Mouse (Mus musculus): ENCODE data around the gene Nrp2. TPM values are rescaled to one million over a fixed set of nuclear protein-coding genes. Genes with fewer than 3 reads are reported as not detected.

Nrp2 gene
- total and polyA plus RNA-seq, 2 experiments from 2014 or later, result 5.2 to 20.2 TPM

DNA sequence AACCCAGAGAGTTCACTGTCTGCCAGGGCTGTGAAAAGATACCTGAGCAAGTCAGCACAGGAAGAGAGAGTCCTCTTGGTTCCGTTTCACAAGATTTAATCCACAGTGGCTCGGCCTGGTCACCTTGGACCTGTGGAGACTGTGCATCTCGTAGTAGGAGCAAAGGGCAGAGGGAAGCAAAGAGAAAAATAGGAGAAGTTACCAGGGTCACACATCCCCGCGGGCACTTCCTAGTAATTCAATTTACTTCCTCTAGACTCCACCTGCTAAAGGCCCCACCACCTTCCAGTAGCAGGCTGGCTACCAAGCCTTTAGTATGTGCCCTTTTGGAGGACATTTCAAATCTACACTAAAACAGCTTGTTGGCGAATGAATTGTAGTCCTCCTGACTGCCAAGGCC lies 11.9 kb upstream of the Nrp2 start:
- no peaks in the 10 kb centered on the region for H3K9me3 ChIP-seq (replicated peaks; ENCODE audit: control insufficient read depth, low read length)
- no peak overlapping the region for H3K27ac ChIP-seq (ENCODE audit: low read depth)
- no peaks in the 10 kb centered on the region for H3K36me3 ChIP-seq (replicated peaks; ENCODE audit: control insufficient read depth, insufficient read depth, low read length)
- WGBS, result 86% methylated on average over 6 of the region's 6 CpGs
- no peaks in the 10 kb centered on the region for H3K4me1 ChIP-seq (ENCODE audit: control insufficient read depth, insufficient read depth)
- no peak overlapping the region for H3K9ac ChIP-seq (replicated peaks; ENCODE audit: low read depth, low read length)
- H3K27me3 ChIP-seq (ENCODE audit: control insufficient read depth, insufficient read depth, low read length), result no peaks in the 10 kb centered on the region
- TF ChIP-seq CTCF (IDR thresholded peaks at IDR 0.05; ENCODE audit: low read depth) (no peak), EP300 (IDR thresholded peaks at IDR 0.05; ENCODE audit: low read depth) (no peak)
- no peak overlapping the region for H3K4me2 ChIP-seq (ENCODE audit: low read depth, low read length)
- DNase-seq (ENCODE audit: low spot score) (no peak), ATAC-seq (ENCODE audit: insufficient read depth, low read depth) (no peak)
- H3K4me3 ChIP-seq (ENCODE audit: low read depth, low read length), result no peak overlapping the region

DNA sequence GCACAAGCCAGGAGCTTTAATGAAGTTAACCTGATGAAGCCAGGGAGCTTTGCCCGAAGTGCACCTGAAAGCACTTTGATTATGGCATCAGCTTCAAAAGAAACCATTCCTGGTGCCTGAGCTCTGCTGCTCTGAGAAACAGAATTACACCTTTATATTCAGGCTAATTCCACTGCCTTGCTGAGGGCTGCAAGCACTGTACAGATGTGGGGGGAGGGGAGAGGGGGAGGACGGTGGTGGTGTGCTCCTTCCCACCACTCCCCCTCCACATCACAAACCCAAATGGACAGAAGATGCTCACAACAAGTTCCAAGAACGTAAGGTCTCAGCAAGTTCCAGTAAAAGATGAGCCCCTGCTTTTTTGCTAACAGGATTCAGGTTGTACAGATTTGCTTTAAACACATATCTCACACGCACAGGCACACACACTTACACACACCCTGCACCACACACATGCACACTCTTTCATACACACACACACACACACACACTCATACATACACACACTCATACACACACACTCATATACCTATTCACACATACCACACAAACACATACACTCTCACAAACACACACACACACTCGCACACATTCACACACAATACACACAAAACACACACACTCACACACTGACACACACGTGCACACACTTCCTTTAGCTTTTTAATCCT lies 6.6 kb upstream of the Nrp2 start:
- DNase-seq (ENCODE audit: low spot score) (no peak), ATAC-seq (ENCODE audit: insufficient read depth, low read depth) (no peak)
- H3K9me3 ChIP-seq (replicated peaks; ENCODE audit: control insufficient read depth, low read length), result no peaks in the 10 kb centered on the region
- TF ChIP-seq CTCF (IDR thresholded peaks at IDR 0.05; ENCODE audit: low read depth), result no peak
- no peak for TF ChIP-seq EP300 (IDR thresholded peaks at IDR 0.05; ENCODE audit: low read depth)
- H3K4me2 ChIP-seq (ENCODE audit: low read depth, low read length), result peak overlapping the region; percentile 21; the same call in 1 of the 2 replicates
- peak overlapping the region; percentile 9; the same call in 1 of the 2 replicates for H3K4me3 ChIP-seq (ENCODE audit: low read depth, low read length)
- H3K27ac ChIP-seq (ENCODE audit: low read depth), result no peak overlapping the region
- peaks cover 2% of the 10 kb centered on the region; the same call in 1 of the 2 replicates for H3K27me3 ChIP-seq (ENCODE audit: control insufficient read depth, insufficient read depth, low read length)
- no peaks in the 10 kb centered on the region for H3K36me3 ChIP-seq (replicated peaks; ENCODE audit: control insufficient read depth, insufficient read depth, low read length)
- H3K9ac ChIP-seq (replicated peaks; ENCODE audit: low read depth, low read length), result no peak overlapping the region
- 0 out of 2 replicates have a peak, but pooled peaks cover 2% of the 10 kb centered on the region for H3K4me1 ChIP-seq (ENCODE audit: control insufficient read depth, insufficient read depth)
- WGBS, result 46% methylated on average over 6 of the region's 6 CpGs

DNA sequence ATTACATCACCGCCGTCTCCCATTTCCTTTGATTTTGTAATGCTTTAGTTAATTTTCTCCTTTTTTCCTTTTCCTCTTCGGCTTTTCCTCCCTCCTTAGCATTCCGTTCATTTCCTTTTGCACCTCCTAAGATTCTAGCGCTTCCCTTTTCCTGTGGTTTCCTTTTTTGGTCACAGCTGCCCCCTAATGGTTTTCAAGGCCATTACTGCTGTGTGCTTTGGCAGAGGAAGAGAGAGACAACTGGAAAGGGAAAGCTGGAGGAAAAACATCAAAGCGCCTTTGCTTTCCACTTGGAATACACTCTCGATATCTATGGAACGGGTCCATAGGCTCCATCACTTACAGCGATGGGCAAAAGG lies 6.1 kb upstream of the Nrp2 start:
- 14% methylated on average over 9 of the region's 9 CpGs for WGBS
- H3K36me3 ChIP-seq (replicated peaks; ENCODE audit: control insufficient read depth, insufficient read depth, low read length), result no peaks in the 10 kb centered on the region
- peaks cover 6% of the 10 kb centered on the region; the same call in 1 of the 2 replicates for H3K27me3 ChIP-seq (ENCODE audit: control insufficient read depth, insufficient read depth, low read length)
- ATAC-seq (ENCODE audit: insufficient read depth, low read depth), result no peak
- H3K4me1 ChIP-seq (ENCODE audit: control insufficient read depth, insufficient read depth), result 0 out of 2 replicates have a peak, but pooled peaks cover 2% of the 10 kb centered on the region
- peak overlapping the region; percentile 21; the same call in 1 of the 2 replicates for H3K4me2 ChIP-seq (ENCODE audit: low read depth, low read length)
- peak; percentile 84 for DNase-seq (ENCODE audit: low spot score)
- peak overlapping the region; percentile 9; the same call in 1 of the 2 replicates for H3K4me3 ChIP-seq (ENCODE audit: low read depth, low read length)
- no peak overlapping the region for H3K9ac ChIP-seq (replicated peaks; ENCODE audit: low read depth, low read length)
- no peaks in the 10 kb centered on the region for H3K9me3 ChIP-seq (replicated peaks; ENCODE audit: control insufficient read depth, low read length)
- TF ChIP-seq CTCF (IDR thresholded peaks at IDR 0.05; ENCODE audit: low read depth) (peak; percentile 91), EP300 (IDR thresholded peaks at IDR 0.05; ENCODE audit: low read depth) (no peak)
- H3K27ac ChIP-seq (ENCODE audit: low read depth), result no peak overlapping the region

DNA sequence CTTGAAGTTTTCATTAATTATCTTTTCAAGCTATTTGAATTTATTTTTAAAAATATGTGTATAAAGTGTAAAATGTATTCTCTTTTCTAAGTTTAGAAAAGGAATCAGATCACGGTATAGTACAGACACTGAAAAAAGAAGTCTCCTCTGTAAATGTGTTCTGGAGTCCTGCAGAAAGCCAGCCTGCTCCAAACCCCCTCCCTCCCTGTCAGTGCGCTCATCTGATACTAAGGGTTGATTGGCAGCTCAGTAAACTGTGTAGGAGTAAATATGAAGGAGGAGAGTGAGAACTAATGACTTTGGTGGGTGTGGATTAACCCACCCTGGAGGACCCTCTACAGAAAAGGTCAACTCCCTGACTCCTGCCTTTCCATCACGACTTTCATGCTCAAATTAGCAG lies 5.7 kb upstream of the Nrp2 start:
- peaks cover 10% of the 10 kb centered on the region; the same call in 1 of the 2 replicates for H3K27me3 ChIP-seq (ENCODE audit: control insufficient read depth, insufficient read depth, low read length)
- peaks cover 3% of the 10 kb centered on the region; the same call in 1 of the 2 replicates for H3K4me1 ChIP-seq (ENCODE audit: control insufficient read depth, insufficient read depth)
- H3K4me2 ChIP-seq (ENCODE audit: low read depth, low read length), result peak overlapping the region; percentile 21; the same call in 1 of the 2 replicates
- no peak overlapping the region for H3K4me3 ChIP-seq (ENCODE audit: low read depth, low read length)
- H3K27ac ChIP-seq (ENCODE audit: low read depth), result no peak overlapping the region
- no peak for ATAC-seq (ENCODE audit: insufficient read depth, low read depth)
- 54% methylated on average over 3 of the region's 3 CpGs for WGBS
- H3K9me3 ChIP-seq (replicated peaks; ENCODE audit: control insufficient read depth, low read length), result no peaks in the 10 kb centered on the region
- TF ChIP-seq CTCF (IDR thresholded peaks at IDR 0.05; ENCODE audit: low read depth) (no peak), EP300 (IDR thresholded peaks at IDR 0.05; ENCODE audit: low read depth) (no peak)
- no peak overlapping the region for H3K9ac ChIP-seq (replicated peaks; ENCODE audit: low read depth, low read length)
- no peak for DNase-seq (ENCODE audit: low spot score)
- no peaks in the 10 kb centered on the region for H3K36me3 ChIP-seq (replicated peaks; ENCODE audit: control insufficient read depth, insufficient read depth, low read length)

DNA sequence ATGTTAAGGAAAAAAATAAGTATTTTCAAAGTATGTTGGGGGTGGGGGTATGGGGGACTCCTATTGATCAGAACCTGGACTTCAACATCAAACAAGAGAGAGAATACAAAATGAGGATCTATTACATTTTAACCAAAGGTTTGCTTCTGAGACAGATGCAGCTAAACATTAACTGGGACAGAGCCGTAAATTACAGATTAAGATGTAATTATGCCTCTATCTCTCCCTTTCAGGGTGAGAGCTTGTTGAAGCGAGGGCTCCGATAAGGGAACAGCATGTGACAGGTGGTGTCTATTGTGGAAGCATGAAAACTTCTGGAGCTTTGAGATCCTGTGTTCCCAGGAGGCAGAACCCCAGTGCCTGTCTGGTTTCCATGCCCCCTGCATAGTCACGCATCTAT lies 3.3 kb upstream of the Nrp2 start:
- H3K9me3 ChIP-seq (replicated peaks; ENCODE audit: control insufficient read depth, low read length), result no peaks in the 10 kb centered on the region
- 75% methylated on average over 4 of the region's 4 CpGs for WGBS
- ATAC-seq (ENCODE audit: insufficient read depth, low read depth), result no peak
- H3K36me3 ChIP-seq (replicated peaks; ENCODE audit: control insufficient read depth, insufficient read depth, low read length), result no peaks in the 10 kb centered on the region
- H3K27me3 ChIP-seq (ENCODE audit: control insufficient read depth, insufficient read depth, low read length), result peaks cover 16% of the 10 kb centered on the region
- H3K27ac ChIP-seq (ENCODE audit: low read depth), result no peak overlapping the region
- H3K4me1 ChIP-seq (ENCODE audit: control insufficient read depth, insufficient read depth), result peaks cover 13% of the 10 kb centered on the region; the same call in 1 of the 2 replicates
- TF ChIP-seq CTCF (IDR thresholded peaks at IDR 0.05; ENCODE audit: low read depth) (no peak), EP300 (IDR thresholded peaks at IDR 0.05; ENCODE audit: low read depth) (no peak)
- H3K9ac ChIP-seq (replicated peaks; ENCODE audit: low read depth, low read length), result no peak overlapping the region
- no peak overlapping the region for H3K4me2 ChIP-seq (ENCODE audit: low read depth, low read length)
- no peak overlapping the region for H3K4me3 ChIP-seq (ENCODE audit: low read depth, low read length)
- DNase-seq (ENCODE audit: low spot score), result no peak

Measured in heart, postnatal 0 days (tissue).